Mouse (Mus musculus) kidney, embryonic 14.5 days (tissue): Measurements from ENCODE around the gene Lgals1. TPM values are rescaled to one million over a fixed set of nuclear protein-coding genes. Genes with fewer than 3 reads are reported as not detected.

Source experiments
- ATAC-seq: fragments of 200-750 bp; cut with Nextera tagmentation; 2 replicates; pipeline ENCODE4 v1.8.0; 2017; ENCODE audit warnings: moderate number of reproducible peaks, mild to moderate bottlenecking, moderate TSS enrichment, moderate library complexity; ENCODE audit not compliant: low FRiP score, low TSS enrichment
- H3K27ac ChIP-seq: fragments of 300-500 bp; sonication (generic); 2 replicates; pipeline ENCODE4 v1.5.1; 2014; ENCODE audit warnings: low read depth, mild to moderate bottlenecking, low read length, moderate library complexity, mixed read lengths
- H3K27me3 ChIP-seq: fragments of 300-500 bp; sonication (generic); 2 replicates; pipeline ENCODE4 v1.6.1; 2014; ENCODE audit warnings: mild to moderate bottlenecking, low read length; ENCODE audit not compliant: control insufficient read depth, insufficient read depth
- H3K36me3 ChIP-seq: fragments of 300-500 bp; sonication (generic); 2 replicates; pipeline ENCODE4 v1.6.1; 2014; ENCODE audit warnings: low read length, mixed read lengths; ENCODE audit not compliant: control insufficient read depth, insufficient read depth
- H3K4me1 ChIP-seq: fragments of 300-500 bp; sonication (generic); 2 replicates; pipeline ENCODE4 v1.6.1; 2014; ENCODE audit warnings: low read length, mixed read lengths; ENCODE audit not compliant: control insufficient read depth, insufficient read depth
- H3K4me2 ChIP-seq: fragments of 300-500 bp; sonication (generic); replicated peaks from 2 replicates; pipeline ENCODE4 v1.6.1; 2014; ENCODE audit warnings: low read depth, mild to moderate bottlenecking, low read length
- H3K4me3 ChIP-seq: fragments of 300-500 bp; sonication (generic); 2 replicates; pipeline ENCODE4 v1.5.1; 2014; ENCODE audit warnings: mild to moderate bottlenecking, low read length
- H3K9ac ChIP-seq: fragments of 300-500 bp; sonication (generic); 2 replicates; pipeline ENCODE4 v1.6.1; 2014; ENCODE audit warnings: low read depth, mild to moderate bottlenecking, low read length, moderate library complexity
- H3K9me3 ChIP-seq: fragments of 300-500 bp; sonication (generic); 2 replicates; pipeline ENCODE4 v1.6.1; 2016; ENCODE audit warnings: low read length; ENCODE audit not compliant: control insufficient read depth
- WGBS: fragments of 180-500 bp; shearing (Covaris S2); extraction: QIAGEN DNeasy Blood & Tissue Kit; methylation state at CpG from one replicate; pipeline ENCODE4 v1.1.7; 2014; 5-methylcytosine and 5-hydroxymethylcytosine counted together
- polyA plus RNA-seq: library from polyadenylated mRNA; unstranded; fragments of >200 nt; fragmentation: Nextera tagmentation; extraction: Ambion mirVana; gene quantifications from 2 replicates; pipeline ENCODE4 v1.2.1, GENCODE M21; 2014

Gene Lgals1
- polyA plus RNA-seq, 1 experiment from 2014 or later: 584 TPM

- H3K9me3 ChIP-seq: no peaks in the 10 kb centered on the region
- H3K27me3 ChIP-seq: no peaks in the 10 kb centered on the region
- no peak overlapping the region for H3K9ac ChIP-seq
- WGBS: 73% methylated on average over 13 of the region's 13 CpGs
- H3K4me1 ChIP-seq: peaks cover 59% of the 10 kb centered on the region
- peak overlapping the region; percentile 59 for H3K27ac ChIP-seq
- no peak overlapping the region for H3K4me2 ChIP-seq
- no peak for ATAC-seq
- H3K36me3 ChIP-seq: peaks cover 35% of the 10 kb centered on the region
- H3K4me3 ChIP-seq: no peak overlapping the region
Observed at GRCm38 (mm10) chr15:78894726-78895125, 31.8 kb upstream of the Lgals1 start.

- H3K9me3 ChIP-seq: no peaks in the 10 kb centered on the region
- H3K27me3 ChIP-seq: no peaks in the 10 kb centered on the region
- WGBS: 79% methylated on average over 2 of the region's 2 CpGs
- 0 out of 2 replicates have a peak overlapping the region, but pooled peaks have one; percentile 6 for H3K27ac ChIP-seq
- peaks cover 66% of the 10 kb centered on the region for H3K4me1 ChIP-seq
- no peak overlapping the region for H3K9ac ChIP-seq
- no peak for ATAC-seq
- no peak overlapping the region for H3K4me2 ChIP-seq
- peaks cover 30% of the 10 kb centered on the region for H3K36me3 ChIP-seq
- no peak overlapping the region for H3K4me3 ChIP-seq
Observed at GRCm38 (mm10) chr15:78895741-78896140, 30.8 kb upstream of the Lgals1 start.

- no peak for ATAC-seq
- Histone ChIP-seq H3K27me3 (no peaks in the 10 kb centered on the region), H3K27ac (0 out of 2 replicates have a peak overlapping the region, but pooled peaks have one; percentile 6), H3K9me3 (no peaks in the 10 kb centered on the region), H3K36me3 (peaks cover 26% of the 10 kb centered on the region), H3K9ac (no peak overlapping the region), H3K4me1 (peaks cover 70% of the 10 kb centered on the region), H3K4me3 (no peak overlapping the region), H3K4me2 (no peak overlapping the region)
- 66% methylated on average over 3 of the region's 3 CpGs for WGBS
Observed at GRCm38 (mm10) chr15:78896149-78896548, 30.4 kb upstream of the Lgals1 start.

- peaks cover 68% of the 10 kb centered on the region for H3K4me1 ChIP-seq
- 91% methylated on average over 4 of the region's 4 CpGs for WGBS
- H3K27ac ChIP-seq: no peak overlapping the region
Observed at GRCm38 (mm10) chr15:78897488-78897887, 29.0 kb upstream of the Lgals1 start.

DNA sequence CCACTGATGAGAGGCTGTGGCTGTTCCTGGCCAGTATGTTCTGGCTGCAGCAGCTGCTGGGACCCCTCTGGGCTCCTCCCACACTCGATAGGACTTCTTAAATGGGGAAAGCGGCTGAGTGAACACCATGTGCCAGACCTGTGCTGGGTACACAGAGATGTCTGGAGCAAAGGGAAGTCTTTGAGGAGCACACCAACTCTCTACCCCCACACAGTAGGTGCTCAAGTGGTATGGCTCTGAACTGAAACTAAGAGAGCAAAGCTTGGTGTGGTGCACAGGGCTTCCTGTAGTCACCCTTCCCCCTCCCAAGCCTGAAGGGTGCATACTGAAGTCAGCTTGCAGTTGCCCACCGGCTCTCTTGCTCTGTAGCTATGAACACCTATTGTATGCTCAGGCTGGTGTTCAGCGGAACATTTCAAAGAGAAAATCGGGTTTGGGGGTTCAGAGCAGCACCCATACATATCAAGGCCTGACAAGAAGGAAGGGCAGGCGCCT is 28.0 kb upstream of the Lgals1 start:
- Histone ChIP-seq H3K9me3 (no peaks in the 10 kb centered on the region), H3K36me3 (peaks cover 11% of the 10 kb centered on the region), H3K27me3 (no peaks in the 10 kb centered on the region), H3K4me2 (peak overlapping the region; percentile 20; the same call in 1 of the 2 replicates), H3K27ac (peak overlapping the region; percentile 64; the same call in 1 of the 2 replicates), H3K4me1 (peaks cover 58% of the 10 kb centered on the region), H3K4me3 (0 out of 2 replicates have a peak overlapping the region, but pooled peaks have one; percentile 1), H3K9ac (no peak overlapping the region)
- ATAC-seq: peak; percentile 2; the same call in 1 of the 2 replicates
- 52% methylated on average over 6 of the region's 6 CpGs for whole genome bisulfite sequencing

More at GRCm38 (mm10) chr15:78897488-78897887, 29.0 kb upstream of the Lgals1 start:
- Histone ChIP-seq H3K36me3 (peaks cover 18% of the 10 kb centered on the region), H3K9me3 (no peaks in the 10 kb centered on the region), H3K4me2 (no peak overlapping the region), H3K27me3 (no peaks in the 10 kb centered on the region), H3K4me3 (no peak overlapping the region), H3K9ac (no peak overlapping the region)
- no peak for ATAC-seq

- Histone ChIP-seq H3K36me3 (peaks cover 17% of the 10 kb centered on the region), H3K27me3 (no peaks in the 10 kb centered on the region), H3K4me2 (peak within 1 kb of the TSS; percentile 92), H3K4me3 (peak within 1 kb of the TSS; percentile 75), H3K27ac (peak within 1 kb of the TSS; percentile 65), H3K9me3 (no peaks in the 10 kb centered on the region), H3K9ac (peak within 1 kb of the TSS; percentile 74), H3K4me1 (peaks cover 50% of the 10 kb centered on the region)
- ATAC-seq: no peak
- WGBS: under 1% methylated on average over 20 of the region's 20 CpGs
Observed at GRCm38 (mm10) chr15:78899409-78899739, 27.2 kb upstream of the Lgals1 start, which contains the start of gene Gm49510. TSS of gene Gm49510 (plus strand) at chr15:78899667.

DNA sequence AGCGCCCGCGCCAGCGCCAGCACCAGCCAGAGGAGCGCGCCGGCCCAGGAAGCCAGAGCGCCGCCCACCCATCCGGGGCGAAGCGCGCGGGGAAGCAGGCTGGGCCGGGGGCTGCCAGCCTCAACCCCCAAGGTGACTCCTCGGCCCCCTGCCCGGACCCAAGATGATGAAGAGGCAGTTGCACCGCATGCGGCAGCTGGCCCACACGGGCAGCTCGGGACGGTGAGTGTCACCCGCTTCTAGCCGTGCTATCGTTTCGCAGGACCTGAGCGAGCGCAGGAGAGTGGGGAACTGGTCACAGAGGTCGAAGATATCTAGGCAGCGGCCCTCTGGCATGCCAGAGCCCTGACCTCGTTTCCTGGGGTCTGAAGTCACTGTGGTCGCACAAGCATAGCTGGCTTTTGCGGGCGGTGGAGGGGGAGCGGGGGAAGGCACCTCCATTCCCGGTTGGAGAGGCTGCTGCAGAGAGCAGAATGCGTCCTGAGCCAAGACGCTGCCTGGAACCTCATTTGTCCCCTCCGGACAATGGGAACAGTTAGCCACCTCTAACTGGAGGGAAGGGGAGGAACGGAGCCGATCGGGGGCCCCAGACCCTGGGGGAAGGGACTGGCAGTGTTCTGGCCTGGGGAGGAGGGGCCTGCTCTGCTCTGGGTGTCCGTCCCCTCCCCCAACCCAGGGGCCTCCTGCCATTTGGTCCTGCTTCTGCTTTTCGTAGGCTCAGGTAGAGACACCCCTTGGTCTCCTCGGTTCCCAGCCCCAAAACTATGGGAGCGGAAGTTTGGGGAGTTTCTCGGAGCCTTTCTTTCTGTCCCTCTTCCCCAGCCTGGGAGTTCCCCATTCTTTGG is 26.6 kb upstream of the Lgals1 start, which contains the start of gene Sh3bp1:
TSS of gene Sh3bp1 (plus strand) at position 29 of the 845 bp plus-strand sequence.
- Histone ChIP-seq H3K9me3 (no peaks in the 10 kb centered on the region), H3K4me3 (peak within 1 kb of the TSS; percentile 75), H3K4me1 (peaks cover 47% of the 10 kb centered on the region), H3K27me3 (no peaks in the 10 kb centered on the region), H3K9ac (peak within 1 kb of the TSS; percentile 74), H3K27ac (peak within 1 kb of the TSS; percentile 65), H3K36me3 (peaks cover 22% of the 10 kb centered on the region), H3K4me2 (peak within 1 kb of the TSS; percentile 92)
- ATAC-seq: peak; percentile 58
- under 1% methylated on average over 44 of the region's 47 CpGs for WGBS

DNA sequence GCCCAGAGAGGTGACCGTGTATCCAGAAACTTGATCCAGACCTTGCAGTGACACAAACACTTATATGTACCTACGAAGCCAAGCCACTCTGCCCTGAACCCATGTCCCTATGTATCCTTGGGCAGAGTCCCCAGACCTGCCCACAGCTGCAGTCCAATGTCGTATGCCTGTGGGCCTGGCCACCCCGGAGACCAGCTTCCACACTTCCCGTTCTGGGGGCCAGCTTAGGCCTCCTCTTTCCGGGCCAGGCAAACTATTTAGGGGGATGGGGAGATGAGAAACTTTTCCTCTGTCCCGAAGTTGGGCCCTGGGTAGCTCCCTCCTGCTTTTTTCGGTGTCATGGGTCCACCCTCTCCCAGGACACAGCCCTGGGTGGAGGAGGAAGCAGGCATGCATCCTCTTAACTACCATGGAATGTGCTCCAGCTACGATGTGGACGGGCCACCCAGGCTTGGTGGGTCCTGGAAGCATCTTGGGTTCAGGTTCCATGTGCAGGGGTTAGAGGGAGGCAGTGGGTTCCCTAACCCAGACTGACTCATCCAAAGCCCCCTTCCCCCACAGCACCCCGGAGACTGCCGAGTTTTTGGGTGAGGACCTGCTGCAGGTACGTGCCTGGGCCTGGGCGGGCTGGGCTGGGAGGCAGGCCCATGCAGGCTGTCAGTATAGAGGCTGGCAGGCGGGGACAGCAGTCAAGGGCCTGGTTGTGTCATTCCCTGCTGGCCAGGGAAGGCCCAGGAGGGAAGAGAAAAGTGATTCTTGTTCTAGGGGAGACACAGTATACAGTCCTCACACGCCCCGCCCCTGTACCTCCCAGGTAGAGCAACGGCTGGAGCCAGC is 25.7 kb upstream of the Lgals1 start:
- peak overlapping the region; percentile 65; the same call in 1 of the 2 replicates for H3K27ac ChIP-seq
- 15% methylated on average over 18 of the region's 18 CpGs for WGBS
- H3K9me3 ChIP-seq: no peaks in the 10 kb centered on the region
- peak overlapping the region; percentile 75 for H3K4me3 ChIP-seq
- peaks cover 45% of the 10 kb centered on the region for H3K4me1 ChIP-seq
- H3K36me3 ChIP-seq: peaks cover 29% of the 10 kb centered on the region
- no peaks in the 10 kb centered on the region for H3K27me3 ChIP-seq
- H3K4me2 ChIP-seq: peak overlapping the region; percentile 92
- ATAC-seq: no peak
- peak overlapping the region; percentile 74 for H3K9ac ChIP-seq
